Mouse (Mus musculus) monocyte, adult 2 months (primary cell): ENCODE results near the gene Amer2.

Experiments
- DNase-seq, 2 experiments: peaks; one replicate each; pipeline ENCODE4 v3.0.0; 2022; ENCODE audit warnings: low spot score in 2 of 2, low read depth in 1 of 2

The Amer2 gene

DNA sequence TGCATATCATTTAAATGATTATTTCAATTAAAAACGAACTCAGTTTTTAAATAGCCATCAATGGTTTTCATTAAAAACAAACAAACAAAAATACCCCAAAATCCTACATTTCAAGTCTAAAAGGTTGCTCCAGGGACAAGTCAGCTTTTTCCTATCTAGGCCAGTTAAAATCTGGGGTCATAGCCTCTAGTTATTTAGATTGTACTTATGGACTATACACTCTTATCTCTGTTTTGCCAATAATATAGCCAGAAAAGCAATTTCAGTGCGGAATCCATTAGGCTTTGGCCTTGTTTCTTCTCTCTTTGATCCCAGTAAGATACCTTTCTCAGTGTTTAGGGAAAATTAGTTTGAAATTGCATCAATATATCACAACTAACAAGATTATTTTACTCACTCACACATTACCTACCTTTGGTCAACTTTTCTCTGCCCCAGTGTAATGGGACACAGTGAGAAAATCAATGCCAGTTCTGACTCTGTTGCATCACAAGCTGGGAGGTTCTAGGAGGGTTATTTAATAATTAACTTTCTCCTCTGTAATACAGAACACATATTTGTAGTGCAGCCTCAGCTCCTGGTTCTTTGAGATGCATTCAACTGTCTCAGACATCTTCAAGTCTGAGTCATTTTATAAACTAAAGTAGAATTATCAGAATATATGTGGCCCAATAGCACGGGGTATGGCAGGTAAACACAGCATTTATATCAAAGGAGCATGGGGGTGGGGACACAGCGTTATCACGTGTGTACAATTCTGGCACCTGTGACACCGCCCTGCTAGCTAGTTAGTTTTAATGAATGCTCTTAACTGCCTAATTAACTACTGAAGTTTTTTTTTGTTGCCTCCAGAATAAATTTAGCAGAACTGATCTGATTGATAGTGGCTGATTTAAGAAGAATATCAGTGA, 13.8 kb downstream of the Amer2 start:
- no peak for DNase-seq

DNA sequence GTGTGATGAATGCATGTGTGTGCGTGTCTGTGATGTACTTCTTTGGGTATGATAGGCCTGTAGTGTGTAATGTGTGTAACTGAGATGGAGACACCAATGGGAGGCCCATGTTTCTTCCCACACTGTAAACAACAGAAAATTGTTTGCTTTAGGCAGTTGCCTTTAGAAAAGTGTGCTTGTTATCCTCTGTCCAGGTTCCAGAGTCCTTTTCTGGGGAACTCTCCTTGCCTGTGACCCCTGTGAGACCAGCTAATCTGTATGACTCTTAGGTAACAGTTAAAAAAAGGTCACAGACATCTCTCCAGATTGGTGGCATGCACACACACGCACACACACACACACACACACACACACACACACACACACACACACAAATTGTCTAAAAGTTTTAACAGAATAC, 15.3 kb downstream of the Amer2 start:
- DNase-seq: no peak

DNA sequence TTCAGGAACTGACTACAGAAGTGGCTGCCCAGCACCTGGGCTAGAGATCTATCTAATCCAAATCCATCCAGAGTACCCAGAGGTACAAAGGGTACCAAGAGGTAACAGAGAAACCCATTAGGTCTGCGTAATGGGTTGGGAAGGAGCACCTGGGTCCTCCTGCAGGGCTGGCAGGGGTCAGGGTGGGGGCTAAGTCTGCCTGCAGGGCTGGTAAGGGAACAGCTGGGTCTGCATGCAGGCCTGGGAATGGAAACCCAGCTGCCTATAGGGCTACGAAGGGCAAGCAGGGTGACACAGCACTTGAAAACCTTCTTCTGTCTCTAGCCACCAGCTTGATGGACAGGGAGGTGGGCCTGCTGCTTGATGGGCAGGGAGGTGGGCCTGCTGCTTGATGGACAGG, 19.1 kb downstream of the Amer2 start:
- DNase-seq: no peak

DNA sequence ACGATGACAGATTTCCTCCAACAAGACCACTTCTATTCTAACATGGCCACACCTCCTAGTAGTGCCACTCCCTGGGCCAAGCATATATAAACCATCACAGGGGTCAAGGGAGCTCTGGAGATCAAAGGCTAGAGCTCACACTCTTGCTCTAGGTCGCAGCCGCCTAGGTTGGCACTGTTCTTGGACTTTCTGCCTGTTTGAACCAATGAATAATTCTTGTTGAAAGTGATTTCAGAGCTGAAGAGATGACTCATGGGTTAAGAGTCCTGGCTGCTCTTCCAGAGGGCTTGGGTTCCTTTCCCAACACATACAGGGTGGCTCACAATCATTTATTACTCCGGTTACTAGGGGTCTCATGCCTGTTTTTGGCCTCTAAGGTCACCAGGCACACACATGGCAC, 24.3 kb downstream of the Amer2 start:
- no peak for DNase-seq

DNA sequence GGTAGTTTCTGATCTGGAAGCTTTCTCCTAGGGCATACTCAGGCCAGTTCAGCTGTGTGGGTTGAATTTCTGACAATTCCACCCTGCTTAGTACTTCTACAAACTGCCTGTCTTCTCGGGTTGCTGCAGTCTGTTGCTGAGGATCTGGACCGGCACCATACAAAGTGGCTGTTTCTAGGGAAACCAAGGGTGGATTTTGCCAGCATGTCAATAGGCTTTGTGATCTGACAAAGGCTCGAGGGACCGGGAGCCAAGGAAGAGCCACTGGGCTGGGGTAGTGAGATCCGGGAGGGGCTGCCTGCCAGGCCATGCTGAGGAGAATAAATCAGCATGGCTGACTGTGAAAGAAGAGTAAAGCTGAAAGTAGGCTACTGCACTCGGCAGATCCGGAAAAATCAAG, 25.8 kb downstream of the Amer2 start:
- DNase-seq: no peak

DNA sequence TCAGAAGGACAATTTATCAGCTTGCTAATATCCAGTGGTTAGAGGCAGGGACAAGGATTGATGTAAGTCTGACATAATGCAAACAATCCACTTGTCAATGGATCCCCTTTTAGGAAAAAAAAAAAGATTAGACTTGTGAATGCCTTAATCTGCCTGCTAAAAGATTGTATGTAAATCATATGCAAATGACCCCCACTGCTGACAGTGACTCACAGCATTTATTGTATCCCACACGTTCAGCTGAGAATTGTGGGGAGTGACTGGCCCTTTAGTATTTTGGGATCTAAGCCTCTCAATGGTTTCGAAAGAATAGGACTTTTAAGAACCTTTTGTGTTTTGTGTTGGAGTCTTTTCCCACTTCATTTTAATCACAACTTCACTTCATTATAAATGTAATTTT, 30.2 kb downstream of the Amer2 start:
- no peak for DNase-seq

DNA sequence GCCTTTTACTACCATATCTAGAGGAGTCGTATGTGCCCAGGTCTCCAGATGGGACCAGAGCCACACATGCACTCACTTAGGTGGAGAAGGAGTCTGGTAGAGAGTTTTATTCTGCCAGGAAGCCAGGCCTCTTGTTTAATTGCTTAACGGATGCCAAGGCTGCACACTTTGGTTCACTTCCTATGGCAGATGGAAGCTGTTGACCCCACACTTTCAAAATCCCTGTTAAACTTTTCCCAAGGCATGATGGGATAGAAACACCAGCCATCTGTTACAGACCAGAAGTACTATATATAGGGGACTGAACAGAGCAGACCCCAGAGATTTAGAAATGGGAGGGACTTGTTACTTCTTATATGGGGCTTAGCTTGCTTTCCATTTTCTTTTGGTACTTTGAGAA, 32.8 kb downstream of the Amer2 start:
- DNase-seq: no peak

DNA sequence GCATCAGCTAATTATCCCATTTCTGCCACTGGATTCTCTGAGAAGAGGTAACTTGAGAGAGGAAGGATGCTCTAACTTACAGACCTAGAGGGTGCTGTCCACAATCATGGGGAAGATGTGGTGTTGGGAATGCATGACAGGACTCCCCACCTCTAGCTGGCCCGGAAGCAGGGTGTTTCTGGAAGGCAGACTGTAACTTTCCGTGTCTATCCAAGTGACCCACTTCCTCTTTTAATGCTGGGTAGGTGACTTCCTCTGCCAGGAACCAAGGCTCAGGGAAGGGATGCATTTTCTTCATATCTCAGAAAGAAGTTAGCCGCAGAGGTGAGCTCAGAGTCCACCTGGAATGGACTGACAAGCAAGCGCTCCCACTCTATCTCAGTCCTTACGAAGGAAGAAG, 33.5 kb downstream of the Amer2 start:
- DNase-seq: no peak

DNA sequence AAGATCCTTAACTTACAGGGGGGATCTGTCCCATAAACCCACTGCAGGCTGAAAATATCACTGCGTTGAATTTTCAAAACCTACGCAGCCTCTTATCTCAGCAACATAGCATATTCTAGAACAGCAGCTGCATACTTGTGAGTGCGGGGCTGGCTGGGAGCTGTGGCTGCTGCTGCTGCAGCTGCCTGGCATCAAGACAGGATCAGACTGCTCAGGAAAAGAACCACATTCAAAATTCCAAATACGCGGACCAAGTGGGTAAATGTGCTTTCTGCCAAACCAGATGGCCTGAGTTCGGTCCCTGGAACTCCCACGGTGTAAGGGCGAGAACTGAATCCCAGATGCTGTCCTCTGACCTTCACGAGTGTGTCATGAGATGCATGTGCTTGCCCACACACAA, 34.3 kb downstream of the Amer2 start:
- DNase-seq: no peak

DNA sequence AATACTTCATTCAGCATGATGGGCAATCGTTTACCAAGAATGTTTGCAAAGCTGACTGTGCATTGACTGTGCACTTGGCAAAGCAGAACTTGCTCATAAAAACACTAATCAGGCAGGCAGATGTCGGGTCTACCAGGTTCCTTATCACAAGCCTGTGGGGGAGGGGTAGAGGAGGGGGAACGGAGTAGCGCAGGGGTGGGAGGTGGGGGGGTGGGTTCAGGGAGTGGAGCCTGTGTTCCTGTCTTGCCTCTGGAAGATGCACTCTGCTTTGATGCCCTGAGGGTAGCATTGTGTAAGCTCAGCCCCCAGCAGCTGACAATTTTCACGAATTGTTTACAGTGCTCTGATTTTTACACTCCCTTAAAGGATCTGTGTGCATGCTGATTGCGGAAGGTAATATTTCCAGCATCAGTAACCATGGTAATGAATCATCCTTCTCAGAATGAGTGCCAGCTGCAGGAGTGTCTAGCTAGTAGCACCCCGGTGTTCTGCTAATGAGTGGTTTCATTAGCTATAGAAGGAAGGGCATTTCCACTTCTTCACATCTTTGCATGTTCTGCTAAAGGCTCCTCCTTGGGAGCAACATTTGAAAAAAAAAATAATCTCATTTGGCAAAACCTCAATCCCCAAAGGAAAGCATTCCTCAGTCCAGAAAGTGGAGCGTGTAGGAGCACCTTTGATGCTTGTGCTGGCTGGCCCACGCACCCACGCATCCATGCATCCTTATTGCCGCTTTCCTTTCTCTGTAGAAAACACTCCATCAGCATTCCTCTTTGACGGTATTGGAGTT, 36.8 kb downstream of the Amer2 start:
- DNase-seq: no peak

DNA sequence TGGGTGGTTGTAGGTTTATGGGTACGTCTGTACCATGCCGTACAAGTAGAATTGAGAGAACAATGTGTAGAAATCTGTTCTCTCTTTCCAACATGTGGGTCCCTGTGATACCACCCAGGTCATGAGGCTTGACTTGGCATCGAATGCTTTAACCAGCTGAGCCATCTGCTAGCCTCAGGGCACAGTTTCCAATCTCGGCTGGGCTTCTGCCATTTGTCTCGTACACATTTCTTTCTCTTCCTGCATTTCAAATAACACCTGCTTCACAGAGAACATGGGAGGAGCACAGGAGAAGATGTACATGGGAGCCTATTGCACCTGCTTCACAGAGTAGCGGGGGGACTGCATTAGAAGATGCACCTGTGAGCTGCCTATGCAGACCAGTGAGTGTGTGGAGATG, 38.2 kb downstream of the Amer2 start:
- no peak for DNase-seq

DNA sequence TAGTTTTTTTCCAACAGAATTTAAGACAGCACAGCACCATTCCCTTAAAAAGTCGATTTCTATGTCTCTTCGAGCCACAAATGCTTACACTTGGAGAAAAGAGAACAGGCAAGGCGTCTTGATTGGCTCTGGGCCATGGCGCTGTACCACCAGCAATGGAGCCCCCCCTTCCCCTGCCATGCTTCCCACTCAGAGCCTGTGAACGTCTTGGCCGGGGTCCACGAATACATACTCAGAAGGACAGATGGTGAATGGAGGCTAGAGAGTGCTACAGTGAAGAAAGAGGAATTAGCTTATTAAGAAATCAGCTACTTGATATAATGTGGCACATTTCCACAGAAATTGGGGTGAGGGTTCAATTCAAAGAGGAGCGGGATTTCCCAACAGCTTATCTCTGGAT, 41.6 kb downstream of the Amer2 start:
- no peak for DNase-seq

DNA sequence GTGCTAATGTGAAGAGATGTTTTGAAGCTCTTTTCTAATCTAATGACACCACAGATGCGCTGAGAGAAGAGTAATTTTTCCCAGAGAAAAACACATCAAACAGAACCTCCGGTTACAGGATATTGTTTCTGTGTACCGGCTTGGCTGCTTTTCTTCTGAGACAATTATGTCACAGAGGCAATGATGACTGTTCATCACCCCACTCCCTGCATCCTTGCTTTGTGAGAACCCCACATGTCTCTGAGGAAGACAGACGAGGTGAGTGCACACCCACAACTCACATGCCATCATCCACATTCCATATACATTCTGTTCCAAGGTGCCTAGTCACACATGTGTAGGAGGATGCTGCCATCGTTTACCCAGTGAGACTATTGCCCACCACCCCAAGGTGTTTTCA, 44.9 kb downstream of the Amer2 start:
- DNase-seq: no peak

DNA sequence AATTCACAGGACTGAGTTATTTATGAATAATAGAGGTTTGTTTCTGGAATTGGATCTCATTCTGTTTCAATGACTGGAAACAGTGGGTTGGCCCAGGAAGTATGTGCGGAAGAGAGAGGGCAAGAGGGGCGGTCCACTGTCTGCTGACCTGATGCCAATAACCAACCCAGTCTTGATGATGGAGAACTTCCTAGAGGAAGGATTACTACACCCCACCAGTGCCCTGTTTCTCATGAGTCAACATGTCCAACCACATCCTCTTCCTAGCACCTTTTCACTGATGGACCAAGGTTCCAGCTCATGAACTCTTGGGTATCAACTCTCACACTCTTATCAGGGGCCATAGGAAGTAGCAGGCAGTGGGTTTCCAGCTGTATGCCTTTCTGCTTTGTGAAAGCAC, 49.9 kb downstream of the Amer2 start:
- no peak for DNase-seq

DNA sequence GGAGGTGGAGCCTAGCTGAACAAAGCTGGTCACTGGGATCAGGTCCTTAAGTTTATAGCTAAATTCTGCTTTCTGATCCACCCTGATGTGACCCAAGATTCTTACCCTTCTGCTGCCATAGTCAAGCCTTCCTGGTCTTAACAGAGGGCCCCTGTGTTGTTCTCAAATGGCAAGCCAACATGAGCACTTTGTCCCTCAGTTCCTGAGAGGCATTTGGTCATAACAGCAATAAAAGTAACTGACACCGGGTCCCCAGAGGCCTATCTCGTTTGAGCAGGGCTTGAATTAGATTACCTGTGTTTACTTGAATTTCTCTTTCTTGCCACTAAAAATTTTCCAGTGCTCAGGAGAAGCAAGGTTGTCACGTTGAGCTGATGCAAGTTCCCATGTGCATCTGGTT, 51.1 kb downstream of the Amer2 start:
- no peak for DNase-seq

DNA sequence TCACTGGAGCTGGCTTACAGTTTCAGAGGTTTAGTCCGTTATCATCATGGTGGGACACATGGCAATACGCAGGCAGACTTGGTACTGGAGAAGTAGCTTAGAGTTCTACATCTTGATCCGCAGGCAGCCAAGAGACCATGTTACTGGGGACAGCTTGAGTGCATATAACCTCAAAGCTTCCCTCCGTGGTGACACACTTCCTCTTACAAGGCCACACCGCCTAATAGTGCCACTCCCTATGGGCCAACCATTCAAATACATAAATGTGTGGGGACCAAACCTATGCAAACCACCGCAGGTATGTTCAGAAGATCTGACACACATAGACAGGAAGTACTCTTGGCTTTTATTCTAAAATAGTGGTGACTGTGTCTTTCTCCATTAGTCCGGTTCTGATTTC, 52.5 kb downstream of the Amer2 start:
- DNase-seq: peak; percentile 10 to 21

DNA sequence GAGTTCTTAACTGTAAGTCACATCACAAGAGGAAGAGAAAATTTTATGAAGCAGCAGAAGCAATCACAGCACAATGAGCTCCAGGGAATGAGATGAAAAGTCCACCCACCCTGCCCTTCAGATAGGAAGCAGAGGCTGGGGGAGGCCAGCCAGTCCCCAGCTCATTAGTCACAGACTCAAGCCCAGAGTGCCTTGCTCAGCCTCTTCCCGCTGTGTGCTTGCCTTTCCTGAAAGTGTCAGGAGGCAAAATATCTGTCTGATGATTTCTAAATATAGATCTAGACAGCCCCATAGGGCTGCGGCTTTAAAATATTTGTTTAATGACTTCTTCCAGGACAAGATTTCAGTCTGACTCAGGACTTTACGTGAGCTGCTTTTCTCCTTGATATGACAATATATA, 54.8 kb downstream of the Amer2 start:
- no peak for DNase-seq

DNA sequence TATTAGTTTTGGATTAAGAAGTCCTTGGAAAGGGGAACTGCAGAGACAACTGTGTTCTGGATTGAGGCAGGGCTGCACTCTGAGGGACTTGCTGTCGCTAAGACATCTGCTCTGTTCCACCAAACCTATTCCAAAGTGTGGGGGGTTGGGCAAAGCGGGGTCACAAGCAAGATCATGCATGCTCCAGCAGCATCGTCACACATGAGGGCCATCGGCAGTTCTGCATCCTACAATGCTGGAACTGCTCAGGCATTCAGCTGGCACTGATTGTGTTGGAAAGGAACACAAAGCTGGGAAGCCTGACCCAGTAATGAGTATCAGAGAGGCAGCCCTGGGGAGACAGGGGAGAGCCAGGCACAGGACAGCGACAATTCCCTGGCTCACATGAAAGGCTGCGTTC, 56.5 kb downstream of the Amer2 start:
- no peak for DNase-seq

DNA sequence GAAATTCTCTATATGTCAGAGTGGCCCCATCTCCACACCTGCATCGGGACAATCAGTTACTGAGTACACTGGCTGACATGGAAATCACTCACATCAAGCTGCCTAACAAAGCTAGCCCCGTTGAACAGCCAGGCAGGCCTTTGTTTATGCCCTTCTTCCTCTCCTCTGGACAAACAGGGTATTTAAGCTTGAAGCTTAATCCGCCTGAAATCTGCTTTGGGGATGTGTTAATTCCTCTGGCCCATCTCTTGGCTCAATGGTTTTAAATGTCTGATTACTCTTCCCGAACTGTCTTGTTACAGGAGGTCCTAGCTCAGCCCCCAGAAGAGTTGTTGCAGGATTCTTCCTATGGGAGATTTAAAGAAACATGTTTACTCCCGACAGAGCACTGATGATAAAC, 58.5 kb downstream of the Amer2 start:
- no peak for DNase-seq

DNA sequence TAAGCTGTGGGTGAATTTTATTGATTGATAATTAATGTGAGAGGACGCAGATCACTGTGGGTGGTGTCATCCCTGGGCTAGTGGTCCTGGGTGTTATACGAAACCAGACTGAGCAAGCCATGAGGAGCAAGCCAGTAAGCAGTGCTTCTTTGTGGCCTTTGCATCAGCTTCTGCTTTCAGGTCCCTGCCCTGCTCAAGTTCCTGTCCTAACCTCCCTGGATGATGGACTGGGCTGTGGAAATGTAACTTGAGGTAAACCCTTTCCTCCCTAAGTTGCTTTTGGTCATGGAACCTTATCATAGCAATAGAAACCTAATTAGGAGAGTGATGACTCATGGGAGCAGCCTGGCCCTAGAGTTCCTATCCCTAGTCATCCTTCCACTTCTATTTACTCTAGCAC, 59.1 kb downstream of the Amer2 start:
- DNase-seq: peak in 1 of 2 experiments; percentile 2

DNA sequence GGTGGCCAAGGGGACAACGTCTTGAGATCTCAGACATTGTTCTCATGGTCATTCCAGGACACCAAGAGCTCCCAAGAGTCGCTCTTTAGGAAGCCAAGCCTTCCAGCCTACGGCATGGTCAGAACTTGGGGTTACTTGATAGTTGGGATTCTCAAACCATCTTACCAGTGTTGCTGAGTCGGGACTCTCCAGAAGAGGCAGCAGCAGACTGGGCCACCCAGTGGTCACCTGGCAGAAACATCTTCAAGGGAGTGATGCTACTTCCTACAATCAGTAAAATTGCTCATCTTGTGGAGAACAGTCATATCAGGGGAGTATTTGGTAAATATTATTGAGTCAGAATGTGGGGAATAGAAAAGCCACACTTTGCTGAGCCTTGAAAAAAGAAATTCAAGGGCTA, 62.5 kb downstream of the Amer2 start:
- no peak for DNase-seq

DNA sequence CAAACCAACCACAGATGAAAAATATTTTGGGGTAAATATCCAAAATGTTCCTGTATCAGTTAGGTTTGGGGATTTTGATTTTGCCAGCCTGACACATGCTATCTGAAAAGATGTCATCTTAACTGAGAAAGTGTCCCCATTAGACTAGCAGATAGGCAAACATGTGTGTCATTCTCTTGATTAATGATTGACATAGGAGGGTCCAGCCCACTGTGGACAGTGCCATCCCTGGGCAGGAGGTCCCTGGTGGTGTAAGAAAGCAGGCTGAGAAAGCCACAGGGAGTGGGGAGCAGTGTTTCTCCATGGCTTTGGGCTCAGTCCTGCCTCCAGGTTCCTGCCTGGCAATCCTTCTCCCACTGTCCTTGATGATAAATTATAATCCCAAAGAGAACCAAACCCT, 63.3 kb downstream of the Amer2 start:
- DNase-seq: no peak
